In genomic region chr9:36820969-36821643, GRCm38 (mm10) we compare ENCODE assay signal across 9 mouse cellular contexts. TPM values are rescaled to one million over a fixed set of nuclear protein-coding genes. Genes with fewer than 3 reads are reported as not detected.
DNase-seq lines count a peak whose midpoint lies in the region; ATAC-seq and TF ChIP-seq lines count a peak whose summit lies in the region.
"Had no signal": no experiment of that assay in that cellular context is flagged by ENCODE, and none has a peak within 500 bp of the region (broad histone marks: within the 10 kb centered on the region; RNA-seq: fewer than 3 reads in every experiment).

No protein-coding gene starts in this region.

- TF ChIP-seq POLR2A in ES-Bruce4 (IDR thresholded peaks at IDR 0.05; ENCODE audit: insufficient read depth, low read length): no peak

- TF ChIP-seq CTCF in ES-Bruce4 (IDR thresholded peaks at IDR 0.05; ENCODE audit: low read depth, low read length): no peak

- H3K4me2 ChIP-seq in heart, embryonic 15.5 days: peak overlapping the region; percentile 32
- peak overlapping the region; percentile 65 for H3K4me2 ChIP-seq in forebrain, embryonic 13.5 days
- peak overlapping the region; percentile 23; the same call in 1 of the 2 replicates for H3K4me2 ChIP-seq in limb, embryonic 15.5 days

- H3K9me3 ChIP-seq in heart, embryonic 15.5 days (replicated peaks): no peaks in the 10 kb centered on the region
- H3K9me3 ChIP-seq in ES-Bruce4 (replicated peaks; ENCODE audit: control insufficient read depth, insufficient read depth, low read length, poor library complexity, severe bottlenecking): no peaks in the 10 kb centered on the region
- no peaks in the 10 kb centered on the region for H3K9me3 ChIP-seq in forebrain, embryonic 13.5 days (replicated peaks)
- no peaks in the 10 kb centered on the region for H3K9me3 ChIP-seq in limb, embryonic 15.5 days

- no peak overlapping the region for H3K27ac ChIP-seq in heart, embryonic 15.5 days
- peak overlapping the region; percentile 84 for H3K27ac ChIP-seq in ES-Bruce4 (ENCODE audit: insufficient read depth, low read length)
- H3K27ac ChIP-seq in forebrain, embryonic 13.5 days: peak overlapping the region; percentile 99
- no peak overlapping the region for H3K27ac ChIP-seq in limb, embryonic 15.5 days
- H3K27ac ChIP-seq: liver, embryonic 14.5 days had no signal

- no peaks in the 10 kb centered on the region for H3K27me3 ChIP-seq in heart, embryonic 15.5 days
- H3K27me3 ChIP-seq in ES-Bruce4 (ENCODE audit: control insufficient read depth, insufficient read depth, low read length, poor library complexity, severe bottlenecking): no peaks in the 10 kb centered on the region
- no peaks in the 10 kb centered on the region for H3K27me3 ChIP-seq in forebrain, embryonic 13.5 days
- H3K27me3 ChIP-seq in limb, embryonic 15.5 days: no peaks in the 10 kb centered on the region

- H3K4me1 ChIP-seq in heart, embryonic 15.5 days (replicated peaks): 0 out of 2 replicates have a peak, but pooled peaks cover 6% of the 10 kb centered on the region
- peaks cover 1% of the 10 kb centered on the region for H3K4me1 ChIP-seq in ES-Bruce4 (ENCODE audit: control insufficient read depth, insufficient read depth, low read length)
- peaks cover 22% of the 10 kb centered on the region for H3K4me1 ChIP-seq in forebrain, embryonic 13.5 days
- H3K4me1 ChIP-seq in limb, embryonic 15.5 days: peaks cover 4% of the 10 kb centered on the region; the same call in 1 of the 2 replicates

- no peaks in the 10 kb centered on the region for H3K36me3 ChIP-seq in heart, embryonic 15.5 days
- no peaks in the 10 kb centered on the region for H3K36me3 ChIP-seq in ES-Bruce4 (ENCODE audit: control insufficient read depth, insufficient read depth, low read length, poor library complexity, severe bottlenecking)
- H3K36me3 ChIP-seq in forebrain, embryonic 13.5 days (ENCODE audit: poor library complexity, severe bottlenecking): no peaks in the 10 kb centered on the region
- no peaks in the 10 kb centered on the region for H3K36me3 ChIP-seq in limb, embryonic 15.5 days

- TF ChIP-seq EP300 in ES-Bruce4 (IDR thresholded peaks at IDR 0.05; ENCODE audit: insufficient read depth, low read depth, low read length): no peak

- H3K4me3 ChIP-seq in heart, embryonic 15.5 days: no peak overlapping the region
- no peak overlapping the region for H3K4me3 ChIP-seq in ES-Bruce4 (ENCODE audit: low read depth, low read length)
- peak overlapping the region; percentile 36 for H3K4me3 ChIP-seq in forebrain, embryonic 13.5 days
- no peak overlapping the region for H3K4me3 ChIP-seq in limb, embryonic 15.5 days

- DNase-seq in heart, postnatal 10 days: no peak
- DNase-seq in cerebellum, adult 9-10 months: no peak
- DNase-seq in spleen, postnatal 4 days (ENCODE audit: low spot score in 2 of 2): no peak
- DNase-seq in ovary, adult 18-20 months (ENCODE audit: low spot score): no peak

- no peak for ATAC-seq in heart, embryonic 15.5 days (replicated peaks; ENCODE audit: insufficient number of reproducible peaks, insufficient read depth, low FRiP score, low read depth)
- peak; percentile 86 for ATAC-seq in forebrain, embryonic 13.5 days
- ATAC-seq in limb, embryonic 15.5 days (ENCODE audit: insufficient number of reproducible peaks, low FRiP score, low TSS enrichment, low read depth): no peak

- 50% methylated on average over 9 of the region's 9 CpGs for WGBS in heart, embryonic 15.5 days
- 18% methylated on average over 9 of the region's 9 CpGs for WGBS in forebrain, embryonic 13.5 days
- 44% methylated on average over 9 of the region's 9 CpGs for WGBS in limb, embryonic 15.5 days

- no peak overlapping the region for H3K9ac ChIP-seq in heart, embryonic 15.5 days
- H3K9ac ChIP-seq in ES-Bruce4 (ENCODE audit: low read depth, poor library complexity, severe bottlenecking): 0 out of 2 replicates have a peak overlapping the region, but pooled peaks have one; percentile 10
- peak overlapping the region; percentile 66; the same call in 1 of the 2 replicates for H3K9ac ChIP-seq in forebrain, embryonic 13.5 days
- no peak overlapping the region for H3K9ac ChIP-seq in limb, embryonic 15.5 days
- H3K9ac ChIP-seq: liver, embryonic 14.5 days had no signal

- intact Hi-C loops in heart, postnatal 10 days (cut with DNase I): no loop called here

RNA-seq across cellular contexts. Expression of gene Fez1, which starts 0.6 kb away (rescaled TPM):
- 1.9 and 5.0 TPM in 2 replicates for polyA plus RNA-seq in heart, embryonic 15.5 days (2015; fragmentation: Nextera tagmentation; extraction: Ambion mirVana)
- 1 to 10 TPM; 2.0 to 2.1 TPM for total RNA-seq in heart, postnatal 10 days (2021)
- 2.4 and 3.6 TPM in 2 replicates for polyA plus RNA-seq in ES-Bruce4 (2011; ENCODE audit: insufficient read depth, insufficient read length, low read depth, missing spikeins)
- polyA plus RNA-seq in forebrain, embryonic 13.5 days (2015; fragmentation: Nextera tagmentation; extraction: Ambion mirVana): 601 and 607 TPM in 2 replicates
- 42.0 and 44.0 TPM in 2 replicates for polyA plus RNA-seq in limb, embryonic 15.5 days (2015; fragmentation: Nextera tagmentation; extraction: Ambion mirVana)

RNA-seq across cellular contexts. Expression of gene Ei24, which starts 23.9 kb away (rescaled TPM):
- polyA plus RNA-seq in heart, embryonic 15.5 days (2015; fragmentation: Nextera tagmentation; extraction: Ambion mirVana): 68.3 and 74.7 TPM in 2 replicates
- 100 to 1,000 TPM; 102 to 108 TPM for total RNA-seq in heart, postnatal 10 days (2021)
- 159 and 165 TPM in 2 replicates for polyA plus RNA-seq in ES-Bruce4 (2011; ENCODE audit: insufficient read depth, insufficient read length, low read depth, missing spikeins)
- polyA plus RNA-seq in forebrain, embryonic 13.5 days (2015; fragmentation: Nextera tagmentation; extraction: Ambion mirVana): 105 and 112 TPM in 2 replicates
- 85.0 and 103 TPM in 2 replicates for polyA plus RNA-seq in limb, embryonic 15.5 days (2015; fragmentation: Nextera tagmentation; extraction: Ambion mirVana)

RNA-seq across cellular contexts. Expression of gene Stt3a, which starts 53.6 kb away (rescaled TPM):
- 129 and 142 TPM in 2 replicates for polyA plus RNA-seq in heart, embryonic 15.5 days (2015; fragmentation: Nextera tagmentation; extraction: Ambion mirVana)
- 100 to 1,000 TPM in 1 of 2 experiments, 10 to 100 TPM in 1; 99.5 to 102 TPM for total RNA-seq in heart, postnatal 10 days (2021)
- polyA plus RNA-seq in ES-Bruce4 (2011; ENCODE audit: insufficient read depth, insufficient read length, low read depth, missing spikeins): 365 and 379 TPM in 2 replicates
- 104 and 117 TPM in 2 replicates for polyA plus RNA-seq in forebrain, embryonic 13.5 days (2015; fragmentation: Nextera tagmentation; extraction: Ambion mirVana)
- polyA plus RNA-seq in limb, embryonic 15.5 days (2015; fragmentation: Nextera tagmentation; extraction: Ambion mirVana): 315 and 320 TPM in 2 replicates

Comparison
In these comparisons a context has a peak if more than half of its experiments do, and no peak if none do; other contexts are left out.
1. H3K27ac ChIP-seq: peak in ES-Bruce4 (single experiment) and forebrain, embryonic 13.5 days (single experiment); none in heart, embryonic 15.5 days (single experiment) and limb, embryonic 15.5 days (single experiment).
2. H3K9ac ChIP-seq: peak in ES-Bruce4 (single experiment) and forebrain, embryonic 13.5 days (single experiment); none in heart, embryonic 15.5 days (single experiment) and limb, embryonic 15.5 days (single experiment).
3. RNA of gene Fez1, which starts 0.6 kb away (polyA plus RNA-seq): 601 to 607 TPM in forebrain, embryonic 13.5 days; 42.0 to 44.0 TPM in limb, embryonic 15.5 days, 2.4 to 3.6 TPM in ES-Bruce4 and 1.9 to 5.0 TPM in heart, embryonic 15.5 days; every median in the first group is over 10 times any median in the second.
4. Peak in every context shown above with its lines, with median percentiles within 50 percentile points of each other: H3K4me2 ChIP-seq.